Comparison of ENCODE assay signal across 21 mouse cellular contexts in the genomic region with DNA sequence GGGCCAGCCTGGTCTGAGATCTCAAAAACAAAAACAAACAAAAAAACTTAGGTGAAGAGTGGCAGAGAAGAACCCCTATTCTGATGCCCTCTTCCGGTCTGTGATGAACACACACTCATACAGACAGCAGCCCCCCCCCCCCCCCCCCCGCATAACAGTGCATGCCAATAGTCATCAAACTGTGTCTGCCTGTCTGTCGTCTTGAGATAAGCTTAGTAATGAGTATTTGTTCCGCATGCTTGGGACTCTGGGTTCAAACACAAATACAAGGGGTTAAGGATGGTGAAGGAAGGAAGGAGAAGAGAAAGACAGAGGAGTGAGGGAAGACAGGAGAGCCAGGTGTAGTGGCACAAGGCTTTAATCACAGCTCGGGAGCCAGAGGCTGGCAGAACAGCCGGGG. TPM values are rescaled to one million over a fixed set of nuclear protein-coding genes. Genes with fewer than 3 reads are reported as not detected.
"Had no signal": no experiment of that assay in that cellular context is flagged by ENCODE, and none has a peak within 500 bp of the region (broad histone marks: within the 10 kb centered on the region; RNA-seq: fewer than 3 reads in every experiment).

No protein-coding gene starts in this region.

- ATAC-seq: intestine, postnatal 0 days; midbrain, embryonic 15.5 days had no signal

- H3K4me2 ChIP-seq: limb, embryonic 12.5 days; limb, embryonic 15.5 days; lung, embryonic 15.5 days; midbrain, embryonic 12.5 days; midbrain, embryonic 15.5 days; neural tube, embryonic 13.5 days had no signal

- DNase-seq: kidney, adult 2 months; kidney, postnatal 10 days; kidney, postnatal 36 days; left cerebral cortex, postnatal 4 days; lung, adult 18-20 months; lung, postnatal 10 days; lung, postnatal 36 days; thymus, adult 2 months; thymus, postnatal 25 days had no signal

- H3K9me3 ChIP-seq: limb, embryonic 12.5 days; limb, embryonic 15.5 days; lung, embryonic 15.5 days; midbrain, embryonic 12.5 days; midbrain, embryonic 15.5 days; neural tube, embryonic 13.5 days had no signal

- H3K9ac ChIP-seq: limb, embryonic 12.5 days; limb, embryonic 15.5 days; lung, embryonic 15.5 days; midbrain, embryonic 12.5 days; midbrain, embryonic 15.5 days; neural tube, embryonic 13.5 days had no signal

- H3K4me1 ChIP-seq: limb, embryonic 12.5 days; limb, embryonic 15.5 days; lung, embryonic 15.5 days; midbrain, embryonic 12.5 days; midbrain, embryonic 15.5 days; neural tube, embryonic 13.5 days had no signal

- H3K27ac ChIP-seq: limb, embryonic 12.5 days; limb, embryonic 15.5 days; lung, embryonic 15.5 days; midbrain, embryonic 12.5 days; midbrain, embryonic 15.5 days; neural tube, embryonic 13.5 days had no signal

- H3K27me3 ChIP-seq: limb, embryonic 12.5 days; limb, embryonic 15.5 days; lung, embryonic 15.5 days; midbrain, embryonic 12.5 days; midbrain, embryonic 15.5 days; neural tube, embryonic 13.5 days had no signal

- H3K4me3 ChIP-seq: limb, embryonic 12.5 days; limb, embryonic 15.5 days; lung, embryonic 15.5 days; midbrain, embryonic 12.5 days; midbrain, embryonic 15.5 days; myocyte; neural tube, embryonic 13.5 days had no signal

RNA-seq across cellular contexts. Expression of gene Pex11g, which starts 31.0 kb away (rescaled TPM):
- total RNA-seq: monocyte, adult 5-6 weeks had no signal

RNA-seq across cellular contexts. Expression of gene Tex45, which starts 34.2 kb away (rescaled TPM):
- total RNA-seq: left cerebral cortex, postnatal 4 days had no signal
- polyA plus RNA-seq: intestine, embryonic 14.5 days; intestine, postnatal 0 days; kidney, embryonic 14.5 days; limb, embryonic 12.5 days; limb, embryonic 15.5 days; lung, embryonic 15.5 days; myocyte; stomach, embryonic 16.5 days had no signal
